Mouse (Mus musculus): ENCODE data around the gene Ptprn2. TPM values are rescaled to one million over a fixed set of nuclear protein-coding genes. Genes with fewer than 3 reads are reported as not detected.

Gene Ptprn2
- polyA plus RNA-seq, 1 experiment from 2014 or later: 0.14 TPM

DNA sequence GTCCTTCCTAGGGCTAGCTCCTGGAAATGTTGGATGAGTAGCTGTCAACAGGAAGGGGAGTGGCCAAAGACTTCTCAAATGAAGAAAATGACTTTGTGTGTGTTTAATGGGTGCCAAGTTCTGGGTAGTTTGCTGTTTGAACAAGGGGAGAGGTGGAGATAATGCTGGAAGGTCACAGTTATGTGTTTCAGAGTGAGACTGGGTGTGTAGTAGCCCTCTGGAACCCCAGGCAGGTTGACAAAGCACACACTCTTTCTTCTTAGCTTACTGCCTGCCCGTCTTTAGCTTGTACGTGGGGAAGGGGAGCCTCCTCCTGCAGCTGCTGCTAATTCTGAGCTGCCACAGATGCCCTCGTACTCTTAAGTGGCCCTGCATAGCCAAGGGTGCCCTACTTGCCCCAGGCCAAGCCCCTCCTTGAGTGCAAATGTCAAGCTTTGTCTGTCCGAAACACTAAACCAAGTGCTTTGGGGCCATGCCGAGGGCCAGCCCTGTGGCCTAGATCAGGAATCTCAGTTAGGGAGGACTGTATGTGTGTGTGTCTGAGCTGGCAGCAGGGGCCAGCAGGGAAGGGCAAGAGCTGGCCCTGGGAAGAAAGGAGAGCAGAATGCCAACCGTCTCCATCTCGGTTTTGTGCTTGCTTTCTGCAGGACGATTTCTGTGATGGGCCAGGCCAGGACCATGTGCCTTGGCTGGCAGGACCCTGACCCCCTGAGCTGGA is 95.5 kb downstream of the Ptprn2 start:
- DNase-seq (no peak), ATAC-seq (no peak)
- H3K36me3 ChIP-seq (replicated peaks; ENCODE audit: insufficient read depth, low read length): no peaks in the 10 kb centered on the region
- H3K27ac ChIP-seq (ENCODE audit: low read depth): no peak overlapping the region
- no peaks in the 10 kb centered on the region for H3K9me3 ChIP-seq (ENCODE audit: low read length)
- H3K4me3 ChIP-seq (ENCODE audit: low read depth, low read length): no peak overlapping the region
- H3K27me3 ChIP-seq (ENCODE audit: insufficient read depth, low read length): no peaks in the 10 kb centered on the region
- TF ChIP-seq CTCF (IDR thresholded peaks at IDR 0.05; ENCODE audit: low read depth): no peak
- TF ChIP-seq EP300 (IDR thresholded peaks at IDR 0.05; ENCODE audit: low read depth): no peak
- WGBS (ENCODE audit: insufficient replicate concordance): 65% methylated on average over 8 of the region's 8 CpGs
- no peaks in the 10 kb centered on the region for H3K4me1 ChIP-seq (ENCODE audit: insufficient read depth)
- H3K4me2 ChIP-seq (ENCODE audit: low read depth, low read length): no peak overlapping the region
- H3K9ac ChIP-seq (replicated peaks): no peak overlapping the region

DNA sequence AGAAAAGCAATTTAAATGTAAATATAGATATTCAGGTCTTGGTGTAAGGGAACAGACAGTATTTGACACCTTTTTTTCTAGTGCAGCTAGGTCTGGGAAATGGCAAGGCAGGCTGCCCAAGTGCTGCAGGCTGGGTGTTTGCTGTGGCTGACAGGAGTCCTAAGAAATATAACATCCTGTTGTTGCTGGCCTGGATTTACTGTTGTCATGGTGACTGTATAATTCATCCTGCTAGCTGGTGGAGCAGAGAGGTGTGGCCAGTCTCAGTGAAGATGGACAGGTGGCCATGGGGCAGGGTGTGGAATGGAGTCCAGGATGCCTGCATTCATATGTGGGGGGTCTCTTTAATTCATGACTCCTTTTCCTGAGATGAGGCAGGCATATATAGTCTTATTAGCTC is 96.3 kb downstream of the Ptprn2 start:
- no peak for TF ChIP-seq EP300 (IDR thresholded peaks at IDR 0.05; ENCODE audit: low read depth)
- TF ChIP-seq CTCF (IDR thresholded peaks at IDR 0.05; ENCODE audit: low read depth): no peak
- H3K36me3 ChIP-seq (replicated peaks; ENCODE audit: insufficient read depth, low read length): no peaks in the 10 kb centered on the region
- no peaks in the 10 kb centered on the region for H3K4me1 ChIP-seq (ENCODE audit: insufficient read depth)
- H3K9ac ChIP-seq (replicated peaks): no peak overlapping the region
- H3K4me2 ChIP-seq (ENCODE audit: low read depth, low read length): no peak overlapping the region
- H3K9me3 ChIP-seq (ENCODE audit: low read length): no peaks in the 10 kb centered on the region
- H3K27ac ChIP-seq (ENCODE audit: low read depth): no peak overlapping the region
- H3K4me3 ChIP-seq (ENCODE audit: low read depth, low read length): no peak overlapping the region
- H3K27me3 ChIP-seq (ENCODE audit: insufficient read depth, low read length): no peaks in the 10 kb centered on the region
- ATAC-seq (no peak), DNase-seq (no peak)

DNA sequence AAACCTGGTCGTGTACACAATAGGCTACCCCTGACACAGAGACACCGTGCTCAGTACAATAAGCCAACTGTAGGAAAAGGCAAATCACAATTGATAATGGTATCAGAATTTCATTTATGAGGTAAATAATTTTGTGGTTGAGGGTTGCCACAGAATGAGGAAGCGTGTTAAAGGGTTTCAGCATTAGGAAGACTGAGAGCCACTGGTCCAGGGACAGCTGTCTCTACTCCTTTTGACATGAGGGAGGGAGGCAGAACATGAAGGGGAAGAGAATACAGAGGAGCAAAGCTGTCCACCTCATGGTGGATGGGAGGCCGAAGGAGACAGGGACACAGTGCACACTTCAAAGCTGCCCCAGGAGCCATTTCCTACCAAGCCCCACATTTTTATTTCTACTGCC is 97.3 kb downstream of the Ptprn2 start:
- no peak overlapping the region for H3K4me3 ChIP-seq (ENCODE audit: low read depth, low read length)
- H3K36me3 ChIP-seq (replicated peaks; ENCODE audit: insufficient read depth, low read length): no peaks in the 10 kb centered on the region
- no peaks in the 10 kb centered on the region for H3K27me3 ChIP-seq (ENCODE audit: insufficient read depth, low read length)
- WGBS (ENCODE audit: insufficient replicate concordance): 50% methylated on average over 4 of the region's 4 CpGs
- no peak overlapping the region for H3K4me2 ChIP-seq (ENCODE audit: low read depth, low read length)
- ATAC-seq (no peak), DNase-seq (no peak)
- H3K9me3 ChIP-seq (ENCODE audit: low read length): no peaks in the 10 kb centered on the region
- H3K4me1 ChIP-seq (ENCODE audit: insufficient read depth): no peaks in the 10 kb centered on the region
- H3K27ac ChIP-seq (ENCODE audit: low read depth): no peak overlapping the region
- no peak overlapping the region for H3K9ac ChIP-seq (replicated peaks)
- TF ChIP-seq CTCF (IDR thresholded peaks at IDR 0.05; ENCODE audit: low read depth) (no peak), EP300 (IDR thresholded peaks at IDR 0.05; ENCODE audit: low read depth) (no peak)

DNA sequence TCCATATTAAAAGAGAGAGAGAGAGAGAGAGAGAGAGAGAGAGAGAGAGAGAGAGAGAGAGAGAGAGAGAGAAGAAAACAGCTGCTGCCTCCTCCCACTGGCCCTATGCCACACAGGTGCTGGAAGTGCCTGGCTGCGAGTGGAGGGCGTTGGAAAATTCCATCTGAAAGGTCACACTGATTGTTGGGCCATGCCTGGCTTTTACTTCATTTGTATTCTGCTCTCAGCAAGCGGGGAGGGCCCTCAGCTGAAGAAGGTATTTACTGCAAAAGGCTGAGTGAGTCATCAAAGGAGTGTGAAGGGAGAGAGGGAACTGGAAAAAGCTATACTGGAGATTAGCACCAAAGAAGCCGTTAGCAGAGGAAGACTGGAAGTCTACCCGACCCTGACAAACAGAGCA is 99.5 kb downstream of the Ptprn2 start:
- H3K4me3 ChIP-seq (ENCODE audit: low read depth, low read length): no peak overlapping the region
- no peaks in the 10 kb centered on the region for H3K36me3 ChIP-seq (replicated peaks; ENCODE audit: insufficient read depth, low read length)
- H3K9ac ChIP-seq (replicated peaks): no peak overlapping the region
- no peak overlapping the region for H3K4me2 ChIP-seq (ENCODE audit: low read depth, low read length)
- no peaks in the 10 kb centered on the region for H3K4me1 ChIP-seq (ENCODE audit: insufficient read depth)
- H3K9me3 ChIP-seq (ENCODE audit: low read length): no peaks in the 10 kb centered on the region
- H3K27ac ChIP-seq (ENCODE audit: low read depth): no peak overlapping the region
- DNase-seq (no peak), ATAC-seq (no peak)
- TF ChIP-seq CTCF (IDR thresholded peaks at IDR 0.05; ENCODE audit: low read depth): no peak
- TF ChIP-seq EP300 (IDR thresholded peaks at IDR 0.05; ENCODE audit: low read depth): no peak
- H3K27me3 ChIP-seq (ENCODE audit: insufficient read depth, low read length): no peaks in the 10 kb centered on the region
- 28% methylated on average over 5 of the region's 5 CpGs for WGBS (ENCODE audit: insufficient replicate concordance)

DNA sequence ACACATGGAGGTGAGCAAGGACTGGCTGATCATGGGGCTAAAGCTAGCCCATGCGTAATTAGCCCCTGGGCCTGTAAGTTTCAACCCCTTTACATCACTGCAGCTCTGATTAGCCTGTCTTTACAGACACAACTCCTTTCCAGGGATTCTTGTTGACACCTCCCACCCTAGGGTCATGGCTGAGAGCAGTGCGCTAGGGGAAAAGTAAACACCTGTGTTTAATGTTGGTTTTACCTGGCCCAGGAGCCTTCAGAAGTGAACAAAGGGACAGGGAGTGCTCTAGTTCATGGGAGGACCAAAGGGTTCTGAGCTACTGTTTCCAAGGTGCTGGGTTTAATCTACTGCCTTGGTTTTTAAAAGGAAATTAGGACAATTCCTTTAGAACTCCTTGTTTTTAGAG is 100.6 kb downstream of the Ptprn2 start:
- DNase-seq: no peak
- no peak for ATAC-seq
- Histone ChIP-seq H3K4me1 (ENCODE audit: insufficient read depth) (no peaks in the 10 kb centered on the region), H3K4me2 (ENCODE audit: low read depth, low read length) (no peak overlapping the region), H3K9me3 (ENCODE audit: low read length) (no peaks in the 10 kb centered on the region), H3K36me3 (replicated peaks; ENCODE audit: insufficient read depth, low read length) (no peaks in the 10 kb centered on the region), H3K27me3 (ENCODE audit: insufficient read depth, low read length) (no peaks in the 10 kb centered on the region), H3K4me3 (ENCODE audit: low read depth, low read length) (no peak overlapping the region), H3K9ac (replicated peaks) (no peak overlapping the region), H3K27ac (ENCODE audit: low read depth) (no peak overlapping the region)
- 60% methylated on average over 2 of the region's 2 CpGs for WGBS (ENCODE audit: insufficient replicate concordance)
- TF ChIP-seq EP300 (IDR thresholded peaks at IDR 0.05; ENCODE audit: low read depth) (no peak), CTCF (IDR thresholded peaks at IDR 0.05; ENCODE audit: low read depth) (no peak)

DNA sequence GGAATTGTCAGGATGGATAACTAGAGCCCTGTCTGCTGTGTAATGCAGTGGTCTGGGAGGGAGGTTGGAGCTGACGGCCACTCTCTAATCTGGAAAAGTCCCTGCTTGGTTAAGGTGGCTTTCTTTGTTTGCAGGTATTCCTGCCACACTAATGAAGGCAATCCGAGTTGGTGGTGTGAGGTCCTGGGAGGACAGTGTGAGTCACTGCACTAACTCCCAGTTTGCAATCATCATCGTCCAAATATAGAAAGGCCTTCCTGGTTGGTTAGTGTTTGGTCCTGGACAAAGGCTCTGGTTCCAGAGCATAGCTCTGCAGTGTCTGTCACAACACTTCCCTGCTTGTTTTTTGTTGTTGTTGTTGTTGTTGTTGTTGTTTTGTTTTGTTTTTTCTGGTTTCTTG is 102.0 kb downstream of the Ptprn2 start:
- H3K4me1 ChIP-seq (ENCODE audit: insufficient read depth): no peaks in the 10 kb centered on the region
- H3K27ac ChIP-seq (ENCODE audit: low read depth): no peak overlapping the region
- no peak overlapping the region for H3K9ac ChIP-seq (replicated peaks)
- no peaks in the 10 kb centered on the region for H3K9me3 ChIP-seq (ENCODE audit: low read length)
- no peak overlapping the region for H3K4me2 ChIP-seq (ENCODE audit: low read depth, low read length)
- H3K4me3 ChIP-seq (ENCODE audit: low read depth, low read length): no peak overlapping the region
- H3K27me3 ChIP-seq (ENCODE audit: insufficient read depth, low read length): no peaks in the 10 kb centered on the region
- ATAC-seq (no peak), DNase-seq (no peak)
- WGBS (ENCODE audit: insufficient replicate concordance): 53% methylated on average over 3 of the region's 3 CpGs
- H3K36me3 ChIP-seq (replicated peaks; ENCODE audit: insufficient read depth, low read length): no peaks in the 10 kb centered on the region
- no peak for TF ChIP-seq EP300 (IDR thresholded peaks at IDR 0.05; ENCODE audit: low read depth)
- no peak for TF ChIP-seq CTCF (IDR thresholded peaks at IDR 0.05; ENCODE audit: low read depth)

DNA sequence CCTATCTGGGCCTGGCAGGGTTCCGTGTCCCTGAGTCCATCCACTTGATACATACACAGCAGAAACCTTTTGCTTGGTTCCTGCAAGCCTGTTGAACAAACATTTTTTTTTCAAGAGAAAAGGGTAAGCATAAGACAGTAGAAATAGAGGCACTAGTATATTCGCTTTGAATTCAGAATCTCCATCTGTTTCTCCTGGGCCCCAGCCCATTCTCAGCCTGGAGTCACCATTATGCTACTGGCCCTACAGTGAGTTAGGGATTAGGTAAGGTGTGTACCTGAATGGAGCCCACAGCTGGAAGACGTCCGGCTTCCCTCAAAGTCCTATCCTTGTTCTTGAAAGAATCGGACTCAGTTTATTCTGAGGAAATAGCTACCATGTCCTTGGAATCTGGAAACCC is 104.6 kb downstream of the Ptprn2 start:
- no peak overlapping the region for H3K4me3 ChIP-seq (ENCODE audit: low read depth, low read length)
- WGBS (ENCODE audit: insufficient replicate concordance): 78% methylated on average over 5 of the region's 5 CpGs
- no peak for TF ChIP-seq EP300 (IDR thresholded peaks at IDR 0.05; ENCODE audit: low read depth)
- TF ChIP-seq CTCF (IDR thresholded peaks at IDR 0.05; ENCODE audit: low read depth): no peak
- ATAC-seq: no peak
- DNase-seq: no peak
- no peak overlapping the region for H3K4me2 ChIP-seq (ENCODE audit: low read depth, low read length)
- H3K27me3 ChIP-seq (ENCODE audit: insufficient read depth, low read length): no peaks in the 10 kb centered on the region
- H3K36me3 ChIP-seq (replicated peaks; ENCODE audit: insufficient read depth, low read length): no peaks in the 10 kb centered on the region
- no peak overlapping the region for H3K27ac ChIP-seq (ENCODE audit: low read depth)
- no peaks in the 10 kb centered on the region for H3K4me1 ChIP-seq (ENCODE audit: insufficient read depth)
- H3K9ac ChIP-seq (replicated peaks): no peak overlapping the region
- H3K9me3 ChIP-seq (ENCODE audit: low read length): no peaks in the 10 kb centered on the region

Measured in liver, postnatal 0 days (tissue).